Mouse (Mus musculus) forebrain, postnatal 0 days (tissue): ENCODE data around the gene Gm20498. TPM values are rescaled to one million over a fixed set of nuclear protein-coding genes. Genes with fewer than 3 reads are reported as not detected.
"Not testable (repeated sequence)": the region's sequence is repeated elsewhere in the genome, so short reads cannot be mapped to it uniquely, and the experiment has no call there.

Source experiments
- ATAC-seq: fragments of 200-750 bp; cut with Nextera tagmentation; 2 replicates; pipeline ENCODE4 v1.8.0; 2017; ENCODE audit warnings: mild to moderate bottlenecking, moderate library complexity
- DNase-seq: peaks from one replicate; pipeline ENCODE4 v3.0.0-alpha.2; 2015
- H3K27ac ChIP-seq: fragments of 300-500 bp; sonication (generic); 2 replicates; pipeline ENCODE4 v1.5.1; 2014; ENCODE audit warnings: low read depth, mild to moderate bottlenecking, antibody characterized with exemption, low read length, moderate library complexity, mixed read lengths
- H3K27me3 ChIP-seq: fragments of 300-500 bp; sonication (generic); 2 replicates; pipeline ENCODE4 v1.6.1; 2014; ENCODE audit warnings: mild to moderate bottlenecking, low read length, mixed read lengths; ENCODE audit not compliant: insufficient read depth
- H3K36me3 ChIP-seq: fragments of 300-500 bp; sonication (generic); 2 replicates; pipeline ENCODE4 v1.6.1; 2014; ENCODE audit warnings: mild to moderate bottlenecking, moderate library complexity; ENCODE audit not compliant: insufficient read depth
- H3K4me1 ChIP-seq: fragments of 300-500 bp; sonication (generic); 2 replicates; pipeline ENCODE4 v1.6.1; 2014; ENCODE audit warnings: antibody characterized with exemption; ENCODE audit not compliant: insufficient read depth
- H3K4me2 ChIP-seq: fragments of 300-500 bp; sonication (generic); 2 replicates; pipeline ENCODE4 v1.6.1; 2014; ENCODE audit warnings: low read depth, mild to moderate bottlenecking, moderate library complexity
- H3K4me3 ChIP-seq: fragments of 300-500 bp; sonication (generic); 2 replicates; pipeline ENCODE4 v1.5.1; 2014; ENCODE audit warnings: low read depth, low read length, mixed read lengths
- H3K9ac ChIP-seq: fragments of 300-500 bp; sonication (generic); 2 replicates; pipeline ENCODE4 v1.6.1; 2014; ENCODE audit warnings: mild to moderate bottlenecking
- H3K9me3 ChIP-seq: fragments of 300-500 bp; sonication (generic); 2 replicates; pipeline ENCODE4 v1.6.1; 2016; ENCODE audit warnings: low read length
- CTCF ChIP-seq: sonication (generic); IDR thresholded peaks from 2 replicates; pipeline ENCODE4 v1.5.1; 2016; ENCODE audit warnings: antibody characterized with exemption, control low read depth, low read depth
- WGBS: fragments of 180-500 bp; shearing (Covaris S2); extraction: QIAGEN DNeasy Blood & Tissue Kit; methylation state at CpG from one replicate; pipeline ENCODE4 v1.1.7; 2014; 5-methylcytosine and 5-hydroxymethylcytosine counted together
- polyA plus RNA-seq: library from polyadenylated mRNA; unstranded; fragments of >200 nt; fragmentation: Nextera tagmentation; extraction: Ambion mirVana; gene quantifications from 2 replicates; pipeline ENCODE4 v1.2.1, GENCODE M21; 2015
- total RNA-seq: library from RNA; depleted of rRNA; stranded (reverse); fragments of >200 nt; gene quantifications from 2 replicates; pipeline ENCODE4 v1.2.3, GENCODE M21; 2014; rRNA removed

Gene Gm20498
- total RNA-seq = 30.2 and 34.7 TPM in 2 replicates
- polyA plus RNA-seq = 39.2 and 39.7 TPM in 2 replicates

GRCm38 (mm10) chr12:81532316-81533028 lies at the start of gene Gm20498, which contains the start of gene Synj2bp:
TSS of gene Gm20498 (minus strand) at chr12:81532905.
TSS of gene Synj2bp (minus strand) at chr12:81532911.
- Histone ChIP-seq H3K27me3 (no peaks in the 10 kb centered on the region), H3K4me3 (peak within 1 kb of the TSS; percentile 95), H3K9me3 (no peaks in the 10 kb centered on the region), H3K4me1 (peaks cover 12% of the 10 kb centered on the region), H3K9ac (peak within 1 kb of the TSS; percentile 84), H3K36me3 (no peaks in the 10 kb centered on the region), H3K4me2 (peak within 1 kb of the TSS; percentile 51), H3K27ac (peak within 1 kb of the TSS; percentile 83)
- DNase-seq (peak; percentile 90), ATAC-seq (peak; percentile 98)
- WGBS = under 1% methylated on average over 46 of the region's 46 CpGs
- no peak for TF ChIP-seq CTCF

DNA sequence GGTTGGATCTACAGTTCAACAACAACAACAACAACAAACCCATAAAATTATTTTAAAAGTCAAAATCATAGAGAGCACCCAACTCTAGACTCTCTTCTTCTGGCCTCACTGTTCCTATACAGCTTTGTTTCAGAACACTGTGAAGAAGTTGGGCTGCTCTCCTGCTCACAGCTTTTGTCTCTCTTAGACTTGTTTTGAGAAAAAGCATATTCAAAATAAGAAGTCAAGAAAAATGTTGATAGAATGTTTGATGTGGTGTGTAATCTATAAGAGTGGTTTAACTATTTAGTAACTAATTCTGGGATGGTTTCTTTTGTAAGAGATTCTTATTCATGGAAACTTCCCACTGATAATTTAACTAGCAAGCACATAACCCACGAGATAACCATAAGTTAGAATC lies 35.7 kb upstream of the Gm20498 start, which contains the start of gene Adam21:
Gene Adam21, minus strand, starts transcription at position 101 of the 400 bp plus-strand sequence.
- WGBS = 95% methylated on average over 1 of the region's 1 CpGs
- DNase-seq (no peak), ATAC-seq (no peak)
- H3K4me1 ChIP-seq = no peaks in the 10 kb centered on the region
- no peaks in the 10 kb centered on the region for H3K27me3 ChIP-seq
- no peaks in the 10 kb centered on the region for H3K9me3 ChIP-seq
- TF ChIP-seq CTCF = no peak
- H3K4me2 ChIP-seq = no peak within 1 kb of the TSS
- H3K36me3 ChIP-seq = peaks cover 7% of the 10 kb centered on the region; the same call in 1 of the 2 replicates
- H3K9ac ChIP-seq = no peak within 1 kb of the TSS
- H3K4me3 ChIP-seq = no peak within 1 kb of the TSS
- no peak within 1 kb of the TSS for H3K27ac ChIP-seq

- DNase-seq = peak; percentile 7
- WGBS = 66% methylated on average over 5 of the region's 5 CpGs
Observed at GRCm38 (mm10) chr12:81567931-81568330, 35.2 kb upstream of the Gm20498 start.

GRCm38 (mm10) chr12:81564173-81564572 lies 31.5 kb upstream of the Gm20498 start:
- 94% methylated on average over 3 of the region's 3 CpGs for WGBS
- no peak overlapping the region for H3K27ac ChIP-seq
- no peak overlapping the region for H3K4me3 ChIP-seq

More at GRCm38 (mm10) chr12:81567931-81568330, 35.2 kb upstream of the Gm20498 start:
- Histone ChIP-seq H3K4me1 (no peaks in the 10 kb centered on the region), H3K36me3 (peaks cover 4% of the 10 kb centered on the region; the same call in 1 of the 2 replicates), H3K4me2 (no peak overlapping the region), H3K4me3 (no peak overlapping the region), H3K9me3 (no peaks in the 10 kb centered on the region), H3K9ac (no peak overlapping the region), H3K27ac (no peak overlapping the region), H3K27me3 (no peaks in the 10 kb centered on the region)
- no peak for ATAC-seq
- no peak for TF ChIP-seq CTCF

GRCm38 (mm10) chr12:81549286-81549685 lies 16.6 kb upstream of the Gm20498 start:
- Histone ChIP-seq H3K9me3 (0 out of 2 replicates have a peak, but pooled peaks cover 3% of the 10 kb centered on the region), H3K36me3 (no peaks in the 10 kb centered on the region), H3K27me3 (no peaks in the 10 kb centered on the region), H3K9ac (no peak overlapping the region), H3K4me3 (no peak overlapping the region), H3K27ac (no peak overlapping the region), H3K4me1 (no peaks in the 10 kb centered on the region), H3K4me2 (no peak overlapping the region)
- ATAC-seq (no peak), DNase-seq (no peak)
- no peak for TF ChIP-seq CTCF
- WGBS = 92% methylated on average over 3 of the region's 3 CpGs

More at GRCm38 (mm10) chr12:81564173-81564572, 31.5 kb upstream of the Gm20498 start:
- TF ChIP-seq CTCF = no peak
- Histone ChIP-seq H3K4me2 (no peak overlapping the region), H3K27me3 (no peaks in the 10 kb centered on the region), H3K4me1 (no peaks in the 10 kb centered on the region), H3K36me3 (no peaks in the 10 kb centered on the region), H3K9ac (no peak overlapping the region), H3K9me3 (no peaks in the 10 kb centered on the region)
- DNase-seq (no peak), ATAC-seq (no peak)

GRCm38 (mm10) chr12:81547163-81547562 lies 14.5 kb upstream of the Gm20498 start:
- Histone ChIP-seq H3K36me3 (no peaks in the 10 kb centered on the region), H3K4me3 (no peak overlapping the region), H3K9me3 (0 out of 2 replicates have a peak, but pooled peaks cover 3% of the 10 kb centered on the region), H3K9ac (no peak overlapping the region), H3K4me2 (no peak overlapping the region), H3K27ac (no peak overlapping the region), H3K4me1 (no peaks in the 10 kb centered on the region), H3K27me3 (no peaks in the 10 kb centered on the region)
- no peak for TF ChIP-seq CTCF
- DNase-seq (no peak), ATAC-seq (no peak)
- 75% methylated on average over 4 of the region's 4 CpGs for WGBS

DNA sequence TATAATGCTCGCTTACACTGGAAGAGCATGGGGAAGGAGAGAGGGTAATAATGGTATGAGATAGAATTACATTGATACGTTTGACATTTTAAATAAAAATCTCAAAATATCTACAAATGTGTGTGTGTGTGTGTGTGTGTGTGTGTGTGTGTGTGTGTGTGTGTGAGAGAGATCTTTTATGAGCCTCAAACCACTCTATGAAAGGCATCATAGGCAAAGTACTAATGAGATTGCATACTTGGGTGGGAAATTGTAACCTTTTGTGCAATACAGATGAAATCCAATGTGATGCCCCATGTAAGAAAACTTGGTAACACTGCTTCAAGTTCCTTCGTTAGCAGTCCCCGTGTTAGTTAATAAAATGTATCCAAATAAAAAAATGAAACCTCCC lies 319 bp upstream of the Gm20498 start:
- H3K9ac ChIP-seq = peak overlapping the region; percentile 84
- H3K27me3 ChIP-seq = no peaks in the 10 kb centered on the region
- no peaks in the 10 kb centered on the region for H3K36me3 ChIP-seq
- H3K9me3 ChIP-seq = no peaks in the 10 kb centered on the region
- peak overlapping the region; percentile 51 for H3K4me2 ChIP-seq
- peak; percentile 50 for ATAC-seq
- H3K4me3 ChIP-seq = peak overlapping the region; percentile 95
- no peak for TF ChIP-seq CTCF
- H3K4me1 ChIP-seq = peaks cover 12% of the 10 kb centered on the region
- DNase-seq = no peak
- H3K27ac ChIP-seq = peak overlapping the region; percentile 83
- 20% methylated on average over 4 of the region's 4 CpGs for WGBS

DNA sequence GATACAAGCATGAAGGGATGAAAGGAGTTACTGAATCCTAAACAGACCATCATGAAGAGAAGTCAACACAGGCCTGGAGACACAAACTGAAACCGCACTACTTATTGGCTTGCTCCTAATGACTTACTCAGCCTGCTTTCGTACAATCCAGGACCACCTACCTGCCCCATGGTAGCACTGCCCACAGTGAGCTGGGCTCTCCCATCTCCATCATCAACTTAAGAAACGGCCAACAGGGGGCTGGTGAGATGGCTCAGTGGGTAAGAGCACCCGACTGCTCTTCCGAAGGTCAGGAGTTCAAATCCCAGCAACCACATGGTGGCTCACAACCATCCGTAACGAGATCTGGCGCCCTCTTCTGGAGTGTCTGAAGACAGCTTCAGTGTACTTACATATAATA lies 2.1 kb downstream of the Gm20498 start:
- not testable (repeated sequence) for H3K36me3 ChIP-seq, DNase-seq, ATAC-seq, H3K9ac ChIP-seq, H3K4me3 ChIP-seq, H3K27me3 ChIP-seq, H3K27ac ChIP-seq, H3K9me3 ChIP-seq, H3K4me2 ChIP-seq
- WGBS = 90% methylated on average over 5 of the region's 8 CpGs
- peaks cover 12% of the 10 kb centered on the region for H3K4me1 ChIP-seq

GRCm38 (mm10) chr12:81496906-81497305 lies 35.8 kb downstream of the Gm20498 start:
- not testable (repeated sequence) for ATAC-seq, H3K4me3 ChIP-seq, H3K4me2 ChIP-seq, H3K9ac ChIP-seq, H3K36me3 ChIP-seq, H3K4me1 ChIP-seq, H3K9me3 ChIP-seq, H3K27me3 ChIP-seq, DNase-seq, H3K27ac ChIP-seq
- WGBS = 96% methylated on average over 9 of the region's 9 CpGs
